Mouse (Mus musculus) kidney, postnatal 25 days (tissue): ENCODE results near the gene Fgfr2.
A peak's percentile ranks its signal among the peaks of the same experiment; 100 is the strongest.

ENCODE experiments used
- DNase-seq, 2 experiments: peaks; one replicate each; pipeline ENCODE4 v3.0.0; 2021; ENCODE audit warnings: mixed read lengths in 2 of 2

Fgfr2 gene

GRCm38 (mm10) chr7:131897282-131897681 is 1225.9 kb downstream of the Fgfr2 start:
- peak in 1 of 2 experiments; percentile 29 for DNase-seq

- no peak for DNase-seq
These were observed 1240.3 kb downstream of the Fgfr2 start for GRCm38 (mm10) chr7:131882824-131883223.

GRCm38 (mm10) chr7:131881876-131882615 is 1241.1 kb downstream of the Fgfr2 start:
- DNase-seq: peak; percentile 68 to 79

- no peak for DNase-seq
These were observed 1243.0 kb downstream of the Fgfr2 start for GRCm38 (mm10) chr7:131880150-131880549.

GRCm38 (mm10) chr7:131878846-131879245 is 1244.3 kb downstream of the Fgfr2 start:
- DNase-seq: no peak

GRCm38 (mm10) chr7:131861157-131861556 is 1262.0 kb downstream of the Fgfr2 start:
- DNase-seq: no peak

- no peak for DNase-seq
These were observed 1267.5 kb downstream of the Fgfr2 start for GRCm38 (mm10) chr7:131855641-131856040.

GRCm38 (mm10) chr7:131850579-131850978 is 1272.6 kb downstream of the Fgfr2 start:
- no peak for DNase-seq

GRCm38 (mm10) chr7:131846066-131846905 is 1276.9 kb downstream of the Fgfr2 start:
- DNase-seq: no peak

GRCm38 (mm10) chr7:131830261-131830660 is 1292.9 kb downstream of the Fgfr2 start:
- no peak for DNase-seq

GRCm38 (mm10) chr7:131826811-131827210 is 1296.3 kb downstream of the Fgfr2 start:
- no peak for DNase-seq

- no peak for DNase-seq
These were observed 1305.2 kb downstream of the Fgfr2 start for GRCm38 (mm10) chr7:131817976-131818375.

- no peak for DNase-seq
These were observed 1306.5 kb downstream of the Fgfr2 start for GRCm38 (mm10) chr7:131816641-131817040.

GRCm38 (mm10) chr7:131812116-131812515 is 1311.0 kb downstream of the Fgfr2 start:
- DNase-seq: no peak

GRCm38 (mm10) chr7:131810916-131811315 is 1312.2 kb downstream of the Fgfr2 start:
- no peak for DNase-seq

- DNase-seq: no peak
These were observed 1313.5 kb downstream of the Fgfr2 start for GRCm38 (mm10) chr7:131809584-131810181.

- no peak for DNase-seq
These were observed 1315.9 kb downstream of the Fgfr2 start for GRCm38 (mm10) chr7:131807257-131807656.

- DNase-seq: no peak
These were observed 1317.5 kb downstream of the Fgfr2 start for GRCm38 (mm10) chr7:131805525-131806202.

GRCm38 (mm10) chr7:131800416-131801045 is 1322.6 kb downstream of the Fgfr2 start:
- peak in 1 of 2 experiments; percentile 53 for DNase-seq

- DNase-seq: no peak
These were observed 1326.0 kb downstream of the Fgfr2 start for GRCm38 (mm10) chr7:131797161-131797560.

GRCm38 (mm10) chr7:131788595-131789206 is 1334.4 kb downstream of the Fgfr2 start:
- DNase-seq: no peak

GRCm38 (mm10) chr7:131785721-131786120 is 1337.4 kb downstream of the Fgfr2 start:
- no peak for DNase-seq
